12 mouse cellular contexts compared by ENCODE assay signal in the genomic region with DNA sequence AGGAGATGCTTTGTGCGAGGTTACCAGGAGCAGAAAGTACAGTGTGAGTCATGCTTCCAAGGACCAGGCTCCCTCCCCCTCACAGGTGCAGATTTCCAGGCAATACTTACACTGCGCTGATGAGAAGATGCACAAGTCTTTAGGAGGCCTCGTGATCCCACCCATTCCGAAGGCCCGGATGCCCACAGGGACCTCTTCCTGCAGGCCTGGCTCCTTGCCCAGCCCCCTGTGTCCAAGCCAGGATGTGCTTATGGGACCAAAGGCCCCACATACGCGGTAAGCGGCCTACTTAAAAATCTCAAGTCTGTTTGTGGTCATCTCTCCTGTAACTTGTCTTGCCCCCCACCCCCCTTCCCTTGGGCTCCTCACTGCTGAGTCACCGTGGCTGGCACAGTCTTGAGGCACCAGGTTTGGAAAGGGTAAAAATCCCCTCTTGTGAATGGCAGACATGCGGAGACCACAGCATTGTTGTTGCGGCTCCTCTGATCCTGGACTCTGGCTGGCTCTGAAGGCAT. TPM values are rescaled to one million over a fixed set of nuclear protein-coding genes. Genes with fewer than 3 reads are reported as not detected.
DNase-seq lines count a peak whose midpoint lies in the region; ATAC-seq and TF ChIP-seq lines count a peak whose summit lies in the region.
"Had no signal": no experiment of that assay in that cellular context is flagged by ENCODE, and none has a peak within 500 bp of the region (broad histone marks: within the 10 kb centered on the region; RNA-seq: fewer than 3 reads in every experiment).

No protein-coding gene starts in this region.

- no peak for DNase-seq in forebrain, embryonic 14.5 days (ENCODE audit: low spot score)
- DNase-seq in forebrain, embryonic 11.5 days (ENCODE audit: low spot score): no peak
- peak; percentile 40 for DNase-seq in layer of hippocampus, adult 9-11 months
- no peak for DNase-seq in layer of hippocampus, postnatal 25 days (ENCODE audit: extremely low spot score in 1 of 2, low spot score in 1 of 2)
- DNase-seq in Patski (ENCODE audit: low read depth, low spot score): peak; percentile 73
- peak; percentile 50 for DNase-seq in lung, postnatal 10 days
- DNase-seq in spleen, adult 18-20 months: no peak
- DNase-seq in urinary bladder, postnatal 25 days (ENCODE audit: low spot score): no peak
- DNase-seq: adrenal gland, postnatal 25 days; gastrocnemius, postnatal 36 days; liver had no signal

- ATAC-seq in forebrain, embryonic 14.5 days: peak; percentile 40; the same call in 1 of the 2 replicates
- no peak for ATAC-seq in forebrain, embryonic 11.5 days (replicated peaks; ENCODE audit: low FRiP score)
- ATAC-seq in Patski: peak; percentile 74

- H3K9ac ChIP-seq in forebrain, embryonic 14.5 days (ENCODE audit: low read length): no peak overlapping the region
- no peak overlapping the region for H3K9ac ChIP-seq in forebrain, embryonic 11.5 days (ENCODE audit: low read length)
- H3K9ac ChIP-seq: kidney, embryonic 15.5 days had no signal

- WGBS in forebrain, embryonic 14.5 days: 62% methylated on average over 11 of the region's 11 CpGs
- 75% methylated on average over 11 of the region's 11 CpGs for WGBS in forebrain, embryonic 11.5 days

- H3K4me2 ChIP-seq in forebrain, embryonic 14.5 days (ENCODE audit: low read length): no peak overlapping the region
- H3K4me2 ChIP-seq in forebrain, embryonic 11.5 days (ENCODE audit: low read depth, low read length, severe bottlenecking): no peak overlapping the region
- H3K4me2 ChIP-seq: kidney, embryonic 15.5 days had no signal

- TF ChIP-seq CTCF in Patski (IDR thresholded peaks at IDR 0.05): no peak

- H3K4me3 ChIP-seq in forebrain, embryonic 14.5 days (ENCODE audit: low read depth, low read length): no peak overlapping the region
- H3K4me3 ChIP-seq in forebrain, embryonic 11.5 days (ENCODE audit: low read depth, low read length): no peak overlapping the region
- H3K4me3 ChIP-seq: kidney, embryonic 15.5 days had no signal

- peaks cover 5% of the 10 kb centered on the region; the same call in 1 of the 2 replicates for H3K4me1 ChIP-seq in forebrain, embryonic 14.5 days (ENCODE audit: control insufficient read depth, insufficient read depth, low read length)
- no peaks in the 10 kb centered on the region; the same call in 1 of the 2 replicates for H3K4me1 ChIP-seq in forebrain, embryonic 11.5 days (replicated peaks; ENCODE audit: control insufficient read depth, insufficient read depth, low read length)

- H3K27me3 ChIP-seq in forebrain, embryonic 14.5 days (replicated peaks; ENCODE audit: control insufficient read depth, insufficient read depth, low read length): no peaks in the 10 kb centered on the region
- H3K27me3 ChIP-seq in forebrain, embryonic 11.5 days (ENCODE audit: control insufficient read depth, insufficient read depth, low read length): no peaks in the 10 kb centered on the region
- no peaks in the 10 kb centered on the region for H3K27me3 ChIP-seq in Patski
- H3K27me3 ChIP-seq: kidney, embryonic 15.5 days had no signal

- H3K9me3 ChIP-seq in forebrain, embryonic 14.5 days (replicated peaks; ENCODE audit: control insufficient read depth, low read length): no peaks in the 10 kb centered on the region
- H3K9me3 ChIP-seq in forebrain, embryonic 11.5 days (ENCODE audit: control insufficient read depth, low read length): no peaks in the 10 kb centered on the region
- H3K9me3 ChIP-seq: kidney, embryonic 15.5 days had no signal

- H3K27ac ChIP-seq in forebrain, embryonic 14.5 days (ENCODE audit: low read depth, low read length): no peak overlapping the region
- H3K27ac ChIP-seq in forebrain, embryonic 11.5 days (ENCODE audit: low read depth, low read length): no peak overlapping the region
- H3K27ac ChIP-seq: kidney, embryonic 15.5 days had no signal

- CTCF ChIA-PET in Patski (lab: Charles Lee): interaction anchor here (1.7 kb wide), 1 partner anchor 20 kb away, joined by 6 read pairs; no protein-coding TSS in a partner anchor

- POLR2A ChIA-PET in Patski (lab: Charles Lee): interaction anchor here (0.7 kb wide), 2 partner anchors 9 to 139 kb away, joined by 3 read pairs; no protein-coding TSS in a partner anchor

- in situ Hi-C loops in Patski (cut with MboI; ENCODE audit: low pct_unique_long_range_greater_than_20kb): no loop called here

- H3K36me3 ChIP-seq in forebrain, embryonic 14.5 days (ENCODE audit: control insufficient read depth, insufficient read depth, low read length): no peaks in the 10 kb centered on the region
- H3K36me3 ChIP-seq in forebrain, embryonic 11.5 days (ENCODE audit: control insufficient read depth, insufficient read depth, low read length): no peaks in the 10 kb centered on the region
- H3K36me3 ChIP-seq: kidney, embryonic 15.5 days had no signal

RNA-seq across cellular contexts. Expression of gene Togaram2, which starts 18.4 kb away (rescaled TPM):
- 0.23 and 0.24 TPM in 2 replicates for polyA plus RNA-seq in forebrain, embryonic 14.5 days (2014; fragmentation: Nextera tagmentation; extraction: Ambion mirVana)
- polyA plus RNA-seq in forebrain, embryonic 11.5 days (2014; fragmentation: Nextera tagmentation; extraction: Ambion mirVana): 0.05 and 0.13 TPM in 2 replicates
- total RNA-seq in layer of hippocampus, postnatal 25 days (2021): 1 to 10 TPM; 1.2 to 1.8 TPM
- 1.8 TPM for polyA plus RNA-seq in Patski (2021)

Comparison
In these comparisons a context has a peak if more than half of its experiments do, and no peak if none do; other contexts are left out.
1. DNase-seq: peak in layer of hippocampus, adult 9-11 months (single experiment), Patski (single experiment) and lung, postnatal 10 days (single experiment); none in forebrain, embryonic 14.5 days (single experiment), forebrain, embryonic 11.5 days (single experiment), layer of hippocampus, postnatal 25 days (0 of 2), spleen, adult 18-20 months (0 of 2) and urinary bladder, postnatal 25 days (single experiment).